Mouse (Mus musculus): ENCODE measurements around the gene Il3.

- TF ChIP-seq POLR2A (IDR thresholded peaks at IDR 0.05; ENCODE audit: low read depth, low read length) (no peak), CTCF (conservative IDR thresholded peaks at IDR 0.05; ENCODE audit: insufficient read depth, insufficient read length, low read depth, low read length) (no peak)
Measured at GRCm38 (mm10) chr11:54247251-54247950, 19.7 kb downstream of the Il3 start.

All from kidney, adult 2 months (tissue).